Mouse (Mus musculus) liver, postnatal 0 days (tissue): ENCODE measurements at regions not wholly inside any gene's neighbourhood (a gene's known extent, or its start where the extent isn't known, plus 50 kb on each side); places are given as distances from the start of the nearest gene placed in this dataset.

Experiments
- ATAC-seq: fragments of 200-750 bp; cut with Nextera tagmentation; 2 replicates; pipeline ENCODE4 v1.8.0; 2017; ENCODE audit warnings: mild to moderate bottlenecking, moderate library complexity
- DNase-seq: peaks from one replicate; pipeline ENCODE4 v3.0.0-alpha.2; 2016
- H3K27ac ChIP-seq: fragments of 300-500 bp; sonication (generic); 2 replicates; pipeline ENCODE4 v1.5.1; 2014; ENCODE audit warnings: antibody characterized with exemption, moderate library complexity, mild to moderate bottlenecking, low read depth
- H3K27me3 ChIP-seq: fragments of 300-500 bp; sonication (generic); 2 replicates; pipeline ENCODE4 v1.6.1; 2014; ENCODE audit warnings: low read length, control low read depth, mixed read lengths; ENCODE audit not compliant: insufficient read depth
- H3K36me3 ChIP-seq: fragments of 300-500 bp; sonication (generic); replicated peaks from 2 replicates; pipeline ENCODE4 v1.6.1; 2014; ENCODE audit warnings: mild to moderate bottlenecking, control low read depth, low read length, moderate library complexity, mixed read lengths; ENCODE audit not compliant: insufficient read depth
- H3K4me1 ChIP-seq: fragments of 300-500 bp; sonication (generic); 2 replicates; pipeline ENCODE4 v1.6.1; 2014; ENCODE audit warnings: antibody characterized with exemption, mild to moderate bottlenecking, control low read depth; ENCODE audit not compliant: insufficient read depth
- H3K4me2 ChIP-seq: fragments of 300-500 bp; sonication (generic); 2 replicates; pipeline ENCODE4 v1.6.1; 2014; ENCODE audit warnings: low read depth, mild to moderate bottlenecking, low read length, moderate library complexity, mixed read lengths
- H3K4me3 ChIP-seq: fragments of 300-500 bp; sonication (generic); 2 replicates; pipeline ENCODE4 v1.5.1; 2014; ENCODE audit warnings: low read depth, low read length
- H3K9ac ChIP-seq: fragments of 300-500 bp; sonication (generic); replicated peaks from 2 replicates; pipeline ENCODE4 v1.6.1; 2014; ENCODE audit warnings: mild to moderate bottlenecking, moderate library complexity
- H3K9me3 ChIP-seq: fragments of 300-500 bp; sonication (generic); 2 replicates; pipeline ENCODE4 v1.6.1; 2016; ENCODE audit warnings: mild to moderate bottlenecking, control low read depth, low read length, mixed read lengths
- CTCF ChIP-seq: sonication (generic); IDR thresholded peaks from 2 replicates; pipeline ENCODE4 v1.5.1; 2016; ENCODE audit warnings: antibody characterized with exemption, low read depth
- EP300 ChIP-seq: IDR thresholded peaks from 2 replicates; pipeline ENCODE4 v1.6.1; 2016; ENCODE audit warnings: antibody characterized with exemption, low read depth, mild to moderate bottlenecking
- WGBS: fragments of 180-500 bp; shearing (Covaris S2); extraction: QIAGEN DNeasy Blood & Tissue Kit; methylation state at CpG from one replicate; pipeline ENCODE4 v1.1.7; 2014; ENCODE audit not compliant: insufficient replicate concordance; 5-methylcytosine and 5-hydroxymethylcytosine counted together

DNA sequence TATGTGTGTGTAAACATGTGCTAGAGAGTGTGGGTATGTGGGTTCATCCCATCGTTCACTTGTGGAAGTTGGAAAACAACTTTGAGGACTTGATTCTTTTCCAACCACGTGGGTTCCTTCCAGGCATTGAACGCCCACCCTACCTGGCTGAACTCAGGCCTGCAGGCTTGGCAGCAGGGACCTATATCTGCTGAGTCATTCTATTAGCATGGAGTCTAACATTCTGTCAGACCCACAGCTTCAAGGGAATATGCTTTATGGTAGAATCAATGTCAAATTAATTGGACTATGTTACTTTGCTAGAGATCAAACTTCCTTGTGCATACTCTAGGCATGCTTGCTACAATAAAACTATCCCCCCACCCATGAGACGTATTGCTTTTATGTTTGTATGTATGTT, 56.1 kb upstream of the Ep300 start:
- no peak for DNase-seq
- peak overlapping the region; percentile 65; the same call in 1 of the 2 replicates for H3K27ac ChIP-seq
- H3K36me3 ChIP-seq = no peaks in the 10 kb centered on the region
- no peaks in the 10 kb centered on the region for H3K9me3 ChIP-seq
- H3K4me3 ChIP-seq = no peak overlapping the region
- H3K9ac ChIP-seq = no peak overlapping the region
- ATAC-seq = no peak
- H3K27me3 ChIP-seq = no peaks in the 10 kb centered on the region
- H3K4me1 ChIP-seq = peaks cover 20% of the 10 kb centered on the region
- WGBS = 78% methylated on average over 4 of the region's 4 CpGs
- H3K4me2 ChIP-seq = no peak overlapping the region
- no peak for TF ChIP-seq CTCF
- no peak for TF ChIP-seq EP300

DNA sequence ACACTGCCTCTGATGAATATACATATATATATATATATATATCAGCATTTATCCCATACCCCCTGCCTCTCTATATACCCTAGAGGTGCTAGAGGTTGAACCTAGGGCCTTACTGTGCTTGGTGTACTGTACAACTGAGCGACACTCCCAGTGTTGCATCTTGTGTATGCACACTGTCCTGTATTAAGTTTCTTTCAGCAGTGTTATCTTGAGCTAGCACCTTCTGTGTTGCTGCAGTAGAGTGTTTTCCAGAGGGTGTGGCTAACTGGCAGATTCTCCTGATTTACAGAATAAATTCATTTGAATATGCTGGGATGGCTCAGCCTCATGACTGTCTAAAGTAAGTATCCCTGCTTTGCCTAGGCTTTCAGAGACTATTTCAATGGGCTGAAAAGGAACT, 54.7 kb upstream of the Ep300 start:
- 57% methylated on average over 1 of the region's 1 CpGs for WGBS
- Histone ChIP-seq H3K4me3 (no peak overlapping the region), H3K4me2 (peak overlapping the region; percentile 11), H3K9ac (no peak overlapping the region), H3K27me3 (no peaks in the 10 kb centered on the region), H3K4me1 (peaks cover 25% of the 10 kb centered on the region), H3K9me3 (no peaks in the 10 kb centered on the region), H3K27ac (peak overlapping the region; percentile 65), H3K36me3 (no peaks in the 10 kb centered on the region)
- ATAC-seq (peak; percentile 99), DNase-seq (no peak)
- TF ChIP-seq EP300 = peak; percentile 94
- no peak for TF ChIP-seq CTCF

GRCm38 (mm10) chr15:81534546-81534945, 50.6 kb upstream of the Ep300 start:
- H3K9ac ChIP-seq = no peak overlapping the region

More at GRCm38 (mm10) chr15:81534546-81534945, 50.6 kb upstream of the Ep300 start:
- ATAC-seq (no peak), DNase-seq (no peak)
- WGBS = 45% methylated on average over 6 of the region's 6 CpGs
- Histone ChIP-seq H3K4me3 (no peak overlapping the region), H3K4me2 (no peak overlapping the region), H3K36me3 (no peaks in the 10 kb centered on the region), H3K4me1 (peaks cover 23% of the 10 kb centered on the region), H3K27me3 (no peaks in the 10 kb centered on the region), H3K9me3 (no peaks in the 10 kb centered on the region), H3K27ac (0 out of 2 replicates have a peak overlapping the region, but pooled peaks have one; percentile 42)
- TF ChIP-seq EP300 = no peak
- TF ChIP-seq CTCF = no peak
